Mouse (Mus musculus) kidney, postnatal 14 days (tissue): ENCODE data around the gene Arhgef12.
A peak's percentile ranks its signal among the peaks of the same experiment; 100 is the strongest.
"Not testable (repeated sequence)": the region's sequence is repeated elsewhere in the genome, so short reads cannot be mapped to it uniquely, and the experiment has no call there.

Experiments
- DNase-seq: peaks from one replicate; pipeline ENCODE4 v3.0.0; 2022; ENCODE audit warnings: mixed read lengths

Gene Arhgef12

DNA sequence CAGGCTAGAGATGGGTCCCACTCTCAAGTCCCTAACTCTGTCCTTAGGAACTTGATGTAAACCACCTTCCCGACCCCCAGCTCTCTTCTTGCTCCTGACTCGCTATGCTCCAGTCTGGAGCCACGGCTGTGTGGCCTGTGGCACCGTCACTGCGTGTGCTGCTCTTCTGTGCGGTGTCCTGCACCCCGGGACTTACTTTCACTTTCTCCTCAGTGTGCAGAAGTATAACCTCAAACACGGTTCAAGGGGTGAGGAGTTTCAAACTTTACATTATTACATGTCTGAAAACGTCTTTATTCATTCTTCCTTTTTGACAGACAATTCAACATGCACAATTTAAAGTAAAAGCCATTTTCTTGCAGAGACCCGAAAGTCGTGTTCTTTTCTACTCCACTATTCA, 111.7 kb downstream of the Arhgef12 start:
- no peak for DNase-seq

DNA sequence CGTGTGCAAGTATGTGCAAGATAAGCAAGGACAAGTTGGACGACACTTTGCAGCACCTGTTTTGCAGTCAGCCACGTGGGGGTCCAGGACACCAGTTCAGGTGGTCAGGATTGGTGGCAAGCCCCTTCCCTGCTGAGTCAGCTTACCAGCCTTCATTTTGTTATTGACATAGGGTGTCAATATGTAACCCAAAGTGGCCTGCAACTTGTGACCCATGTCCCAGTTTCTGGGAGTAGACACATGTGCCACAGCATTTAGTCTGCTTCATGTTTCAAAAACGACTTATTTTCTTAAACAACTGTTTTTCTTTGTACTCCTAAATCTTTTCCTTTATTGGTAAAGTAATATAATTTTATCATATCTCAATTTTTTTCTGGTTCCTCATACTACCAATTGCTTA, 112.3 kb downstream of the Arhgef12 start:
- no peak for DNase-seq

DNA sequence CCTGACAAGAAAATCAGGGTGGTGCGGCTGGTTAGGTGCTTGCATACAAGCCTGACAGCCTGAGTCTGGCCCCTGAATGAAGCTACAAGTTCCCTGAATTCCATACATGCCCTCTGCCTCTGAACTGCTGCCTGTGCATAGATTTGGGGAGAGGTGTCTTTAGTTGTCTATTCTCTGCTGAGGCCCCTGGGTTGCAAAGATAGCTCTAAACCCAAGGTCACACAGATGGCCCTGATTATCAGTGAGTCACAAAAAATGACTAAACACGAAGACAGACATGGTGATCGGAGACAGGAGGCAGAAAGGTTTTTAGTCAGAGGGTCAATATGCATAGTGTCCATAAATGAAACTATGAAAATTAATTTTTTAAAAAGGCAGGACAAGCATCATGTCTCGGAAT, 113.4 kb downstream of the Arhgef12 start:
- no peak for DNase-seq

DNA sequence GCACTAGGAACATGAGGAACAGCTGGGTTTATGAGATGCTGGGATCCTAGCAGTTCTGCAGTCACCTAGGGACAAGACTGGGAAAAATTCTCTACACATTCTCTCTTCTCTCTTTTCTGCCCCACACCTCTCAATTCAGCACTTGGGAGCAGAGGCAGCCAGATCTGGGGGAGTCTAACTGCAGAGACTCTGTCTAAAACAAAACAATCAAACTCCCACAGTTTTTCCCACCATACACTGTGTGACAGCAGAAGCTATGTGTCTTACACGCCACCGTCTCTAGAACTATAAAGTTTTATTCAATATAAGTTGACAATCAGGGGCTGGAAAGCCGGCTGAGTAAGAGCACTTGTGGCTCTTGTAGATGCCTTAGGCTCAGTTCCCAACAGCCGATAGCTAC, 119.1 kb downstream of the Arhgef12 start:
- DNase-seq: no peak

DNA sequence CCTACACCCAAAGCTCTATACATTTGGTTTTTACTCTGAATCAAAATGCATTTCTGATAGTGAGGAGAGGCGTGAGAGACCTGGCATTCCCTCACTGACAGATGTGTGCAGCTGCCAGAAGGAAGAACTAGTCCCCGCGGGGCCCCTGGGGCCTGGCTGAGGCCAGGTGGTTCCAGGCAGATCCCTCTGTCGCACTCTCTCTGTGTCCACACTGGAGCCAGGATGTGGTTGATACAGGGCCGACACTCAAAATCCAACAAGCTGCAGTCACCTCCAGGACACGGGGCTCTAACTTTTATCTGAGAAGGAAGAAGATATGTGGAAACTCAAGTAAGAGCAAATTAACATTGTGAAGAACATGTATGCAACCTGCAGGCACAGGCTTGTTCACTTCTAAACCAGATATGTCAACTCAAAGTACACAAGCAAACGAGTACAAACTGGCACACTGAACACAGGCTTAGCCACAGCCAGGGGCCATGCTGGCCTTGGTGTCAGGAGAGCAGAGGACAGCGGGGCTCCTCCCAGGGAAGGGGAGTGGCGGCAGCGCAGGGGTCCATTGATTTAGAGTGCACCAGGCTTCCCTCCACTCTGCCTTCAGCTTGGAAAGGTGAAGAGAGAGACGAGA, 138.0 kb downstream of the Arhgef12 start:
- no peak for DNase-seq

DNA sequence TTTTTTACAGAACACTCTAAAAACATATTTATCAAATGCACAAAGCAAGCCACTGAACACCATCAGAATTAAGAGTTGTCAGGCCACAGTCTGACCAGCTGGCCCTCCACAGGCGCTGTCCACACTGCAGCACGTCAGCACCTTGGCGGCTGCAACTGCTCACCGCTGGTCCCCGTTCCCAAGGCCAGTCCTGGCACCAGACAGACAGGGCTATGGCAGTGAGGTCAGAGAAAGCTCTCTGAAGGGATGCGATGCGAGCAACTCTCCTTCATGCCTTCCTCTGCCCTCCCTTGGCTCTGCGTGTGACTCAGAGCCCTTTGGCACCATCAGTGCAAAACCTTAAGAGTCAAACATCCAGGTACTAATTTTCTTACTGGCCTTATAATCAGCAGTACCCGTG, 139.3 kb downstream of the Arhgef12 start:
- DNase-seq: no peak

DNA sequence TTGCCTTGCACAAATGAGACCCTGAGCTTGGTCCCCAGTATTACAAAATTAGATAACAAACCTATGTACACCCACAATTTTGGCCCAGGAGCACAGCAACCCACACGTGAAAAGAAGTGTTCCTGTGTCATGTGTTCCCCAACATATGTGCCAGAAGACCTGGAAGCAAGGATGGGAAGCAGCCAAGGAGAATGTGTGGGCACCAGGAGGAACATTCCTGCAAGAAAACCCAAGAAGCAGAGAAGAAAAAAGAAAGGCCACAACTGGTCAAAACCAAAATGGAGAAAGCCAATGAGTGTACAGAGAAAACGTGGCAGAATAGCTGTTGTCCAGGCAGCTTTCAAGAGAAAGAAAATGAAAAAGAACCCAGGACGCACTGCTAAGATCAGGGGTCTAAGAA, 142.2 kb downstream of the Arhgef12 start:
- not testable (repeated sequence) for DNase-seq

DNA sequence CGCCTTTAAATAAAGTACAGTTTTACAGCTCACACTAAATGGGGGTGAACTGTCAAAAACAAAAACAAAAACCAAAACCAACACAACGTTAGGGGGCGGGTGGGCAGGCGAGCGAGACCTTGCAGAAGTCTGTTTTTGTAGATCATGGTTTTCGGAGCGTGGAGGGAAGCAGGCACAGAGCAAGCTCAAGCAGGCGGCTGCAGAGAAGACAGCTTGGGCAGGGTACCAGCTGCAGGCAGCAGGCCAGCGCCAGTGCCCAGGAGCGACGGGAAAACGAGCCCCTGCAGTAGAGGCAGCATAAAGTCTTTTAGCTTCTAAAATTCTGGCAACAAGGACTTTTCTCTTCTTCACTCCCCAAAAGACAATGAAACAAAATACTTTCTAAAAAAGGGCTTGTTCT, 142.7 kb downstream of the Arhgef12 start:
- no peak for DNase-seq

DNA sequence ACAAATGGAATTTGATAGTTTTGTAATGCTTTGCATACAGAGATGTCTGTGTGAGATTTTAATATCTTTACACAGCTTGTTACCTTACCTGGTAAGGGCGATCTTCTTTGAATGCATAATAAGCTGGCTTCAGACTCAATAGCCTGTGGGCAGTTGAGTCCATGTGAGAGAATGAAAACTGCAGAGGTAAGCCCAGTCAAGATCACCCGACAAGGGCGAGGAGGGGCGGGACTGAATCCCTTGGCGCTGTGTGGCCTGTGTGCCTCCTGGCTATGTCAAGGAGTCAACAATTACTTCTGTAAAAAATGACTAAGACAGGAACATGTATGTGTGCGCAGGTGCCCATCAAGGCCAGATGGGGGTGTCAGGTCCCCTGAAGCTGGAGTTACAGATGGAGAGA, 144.5 kb downstream of the Arhgef12 start:
- peak; percentile 21 for DNase-seq

DNA sequence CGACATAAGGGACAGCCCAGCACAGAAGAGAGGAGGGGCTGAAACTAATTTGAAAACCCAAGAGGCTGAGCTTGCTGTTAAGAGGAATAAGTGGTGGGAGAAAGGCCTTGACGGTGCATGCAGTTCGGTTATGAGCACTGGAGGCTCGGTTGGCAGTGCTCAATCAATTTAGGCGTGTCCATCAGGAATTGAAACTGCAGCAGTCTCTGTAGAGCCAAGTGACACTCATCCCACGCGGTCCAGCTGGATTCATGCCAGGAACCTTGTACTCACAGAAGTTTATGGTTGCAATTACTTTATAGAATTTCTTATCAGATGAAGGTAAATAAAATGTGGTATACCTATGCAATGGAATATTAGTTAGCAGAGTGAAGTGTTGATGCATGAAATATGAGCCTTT, 148.6 kb downstream of the Arhgef12 start:
- DNase-seq: no peak

DNA sequence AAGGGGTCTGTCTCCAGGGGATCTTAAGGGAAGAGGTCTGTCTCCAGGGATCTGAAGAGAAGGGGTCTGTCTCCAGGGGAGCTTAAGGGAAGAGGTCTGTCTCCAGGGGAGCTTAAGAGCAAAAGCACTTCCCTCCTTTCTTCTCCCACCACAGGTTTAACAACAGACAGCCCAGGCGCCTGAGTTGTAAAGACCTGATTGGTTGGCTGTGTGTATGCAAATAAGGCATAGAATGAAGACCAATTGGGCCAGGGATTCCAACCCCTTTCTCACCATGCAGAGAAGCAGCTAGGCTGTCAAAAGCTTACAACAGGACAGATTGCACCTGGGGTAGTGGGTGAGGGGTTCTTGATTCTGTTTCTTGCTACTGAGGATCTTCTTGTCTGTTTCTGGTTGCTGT, 158.7 kb downstream of the Arhgef12 start:
- DNase-seq: no peak

DNA sequence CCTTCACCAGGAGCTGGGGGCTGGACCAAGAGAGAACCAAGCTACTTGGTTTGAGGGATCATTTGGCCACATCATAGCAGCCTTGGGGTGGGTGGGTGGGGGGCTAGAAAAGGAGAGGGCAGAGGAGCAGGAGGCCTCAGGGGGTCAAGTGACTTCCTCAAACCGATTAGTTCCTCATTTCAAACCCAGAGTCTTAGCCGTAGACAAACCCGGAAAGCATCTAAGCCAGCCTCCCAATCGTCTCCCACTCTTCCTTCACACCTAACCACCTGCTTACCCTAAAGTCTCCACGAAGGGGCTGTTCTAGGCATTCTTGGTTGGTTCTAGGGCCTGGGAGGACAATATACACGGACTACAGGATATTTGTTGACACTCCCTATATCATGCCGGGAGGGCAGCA, 161.9 kb downstream of the Arhgef12 start:
- DNase-seq: no peak

DNA sequence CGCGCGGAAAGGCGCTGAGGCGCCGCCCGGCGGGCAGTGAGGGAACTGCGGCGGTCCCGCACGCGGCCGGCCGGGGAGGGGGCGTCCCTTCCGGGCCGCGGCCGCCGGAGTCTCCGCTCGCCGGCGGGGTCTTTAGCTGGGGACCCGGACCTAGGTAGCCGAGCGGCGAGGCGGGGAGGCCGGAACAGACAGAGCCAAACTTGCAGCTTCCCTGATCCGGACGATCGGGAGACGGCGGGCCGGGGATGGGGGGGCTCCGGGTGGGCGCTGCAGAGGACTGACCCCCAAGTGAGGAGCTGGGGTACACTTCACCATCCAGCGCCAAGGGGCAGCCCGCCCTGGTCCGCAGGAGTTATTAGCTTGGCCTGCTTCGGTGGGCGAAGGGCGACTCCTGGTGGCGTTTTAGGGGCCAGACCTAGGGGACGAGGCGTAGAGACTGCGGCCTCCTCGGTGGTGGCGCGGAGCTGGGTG, 162.5 kb downstream of the Arhgef12 start:
- peak; percentile 89 for DNase-seq

DNA sequence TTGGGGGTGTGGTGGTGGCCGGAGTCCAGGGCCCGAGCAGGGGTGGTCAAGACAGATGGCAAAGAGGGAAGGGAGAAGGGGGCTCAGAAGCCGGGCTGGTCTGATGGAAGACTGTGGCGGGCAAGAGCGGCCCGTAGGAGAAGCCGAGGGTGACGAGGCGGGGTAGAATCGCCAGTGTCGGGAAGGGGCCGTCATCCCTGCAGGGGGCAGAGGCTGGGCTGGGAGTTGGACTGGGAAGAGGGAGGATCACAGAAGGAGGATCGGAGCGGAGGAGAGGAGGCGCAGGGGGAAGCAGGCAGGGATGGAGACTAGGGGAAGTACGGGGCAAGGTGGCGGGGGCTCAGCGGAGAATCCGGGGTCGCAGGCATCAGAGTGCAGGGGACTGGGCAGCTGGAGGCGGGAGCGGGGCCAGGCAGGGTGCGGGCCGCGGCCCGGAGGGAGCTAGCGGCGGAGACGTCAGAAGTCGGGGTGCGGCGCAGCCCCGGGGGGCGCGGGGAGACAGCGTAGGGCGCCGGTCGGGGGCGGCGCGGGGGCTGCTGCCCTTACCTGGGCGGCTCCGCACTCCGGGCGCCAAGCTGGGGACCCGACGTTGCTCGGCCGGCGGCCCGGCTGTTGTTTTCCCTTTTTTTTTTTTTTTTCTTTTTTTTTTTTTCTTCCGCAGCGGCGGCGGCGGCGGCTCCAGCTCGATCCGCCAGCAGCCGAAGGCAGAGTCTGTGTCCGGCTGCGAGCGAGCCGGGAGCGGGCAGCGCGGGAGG, 163.1 kb downstream of the Arhgef12 start, which contains the start of gene Grik4:
Gene Grik4, minus strand, starts transcription at position 713 of the 755 bp plus-strand sequence.
- DNase-seq: peak; percentile 25

DNA sequence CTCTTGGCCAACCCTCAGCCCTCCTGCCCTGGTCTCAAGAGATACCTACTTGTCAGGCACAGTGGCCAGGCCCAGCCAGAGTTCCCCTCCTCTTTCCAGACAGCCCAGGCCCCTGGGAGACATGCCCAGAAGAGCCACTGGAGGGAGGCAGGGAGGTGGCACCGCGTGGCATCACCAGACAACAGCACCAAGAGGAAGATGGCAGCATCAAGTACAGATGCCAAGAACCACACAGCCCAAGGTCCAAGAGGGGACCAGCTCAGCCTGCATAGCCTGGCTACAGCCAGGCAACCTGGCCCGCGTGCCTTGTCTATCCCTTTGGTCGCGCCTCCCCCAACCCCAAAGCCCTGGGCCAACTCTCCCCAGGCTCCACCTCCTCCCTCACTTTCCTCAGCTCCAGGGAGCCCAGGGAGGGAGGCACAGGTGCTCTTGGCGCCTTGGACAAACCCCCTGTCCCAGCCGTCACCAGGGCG, 163.9 kb downstream of the Arhgef12 start:
- DNase-seq: no peak

DNA sequence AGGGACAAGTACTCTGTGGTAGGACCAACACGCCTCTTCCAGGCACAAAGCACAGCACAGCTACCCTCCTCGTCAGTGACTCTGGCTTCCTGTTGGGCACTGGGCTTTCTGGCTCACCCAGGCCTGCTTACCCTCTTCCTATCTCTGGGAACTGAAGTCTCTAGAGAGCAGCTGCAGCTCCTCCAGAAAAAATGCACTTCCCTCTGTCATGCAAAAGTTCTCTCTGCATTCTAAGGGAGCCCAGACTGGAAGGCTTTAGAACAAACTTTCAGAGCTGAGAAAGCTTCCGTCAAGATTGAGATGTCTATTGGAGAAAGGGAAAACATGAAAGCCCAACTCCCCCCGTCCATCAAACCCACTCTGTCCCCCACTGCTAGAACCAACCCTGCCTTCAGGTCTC, 164.9 kb downstream of the Arhgef12 start:
- DNase-seq: no peak

DNA sequence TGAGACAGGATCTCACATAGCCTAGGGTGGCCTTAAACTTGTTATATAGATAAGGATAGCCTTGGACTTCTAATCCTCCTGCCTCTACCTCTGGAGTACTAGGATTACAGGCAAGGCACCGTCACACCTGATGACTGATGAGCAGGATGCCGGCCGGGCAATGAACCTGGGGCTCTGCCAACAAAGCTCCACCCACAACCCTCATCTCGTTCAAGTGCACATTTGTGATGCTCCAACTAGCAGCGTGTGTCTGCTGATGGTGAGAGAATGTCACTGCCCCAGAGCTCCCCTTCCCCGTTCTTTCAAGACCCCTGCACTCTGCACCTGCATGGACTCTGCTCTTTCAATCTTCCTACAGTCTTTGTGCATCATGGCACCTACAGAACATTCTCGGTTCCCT, 174.9 kb downstream of the Arhgef12 start:
- peak; percentile 22 for DNase-seq

DNA sequence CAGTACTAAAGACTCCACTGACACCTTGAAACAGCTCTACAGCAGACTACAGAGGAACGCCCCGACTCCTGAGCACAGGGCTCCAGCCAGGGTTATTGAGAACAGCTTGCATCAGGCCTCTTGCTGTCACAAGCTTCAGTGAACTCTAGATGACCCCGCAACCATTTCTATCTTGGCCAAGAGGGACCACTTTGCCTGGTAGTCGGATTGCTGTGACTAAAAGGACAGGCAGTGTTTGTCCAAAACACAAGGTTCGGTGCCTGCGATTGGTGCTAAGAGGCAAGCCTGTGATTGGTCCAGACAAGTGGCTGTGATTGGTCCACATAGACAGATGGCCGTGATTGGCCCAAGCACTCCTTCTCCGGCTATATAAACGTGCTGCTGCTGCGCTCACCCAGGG, 179.5 kb downstream of the Arhgef12 start:
- no peak for DNase-seq

DNA sequence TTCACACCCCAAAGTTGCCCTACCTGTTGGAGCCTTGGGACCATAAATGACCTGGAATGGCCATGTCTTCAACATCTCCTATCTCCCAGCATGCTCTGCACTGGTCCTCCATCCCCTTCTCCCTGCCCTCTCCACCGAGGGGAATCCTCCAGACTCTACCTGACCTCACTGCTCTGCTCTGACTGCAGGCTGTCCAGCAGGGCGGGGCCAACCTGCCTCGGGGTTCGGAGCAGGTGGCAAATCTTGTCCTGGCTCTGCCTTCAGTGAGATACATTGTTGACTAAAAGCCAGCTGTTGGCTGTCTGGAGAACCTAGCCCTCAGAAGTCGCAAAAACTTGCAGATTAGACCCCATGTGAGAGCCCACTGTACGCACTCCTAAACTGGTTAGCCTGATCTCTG, 180.5 kb downstream of the Arhgef12 start:
- no peak for DNase-seq

DNA sequence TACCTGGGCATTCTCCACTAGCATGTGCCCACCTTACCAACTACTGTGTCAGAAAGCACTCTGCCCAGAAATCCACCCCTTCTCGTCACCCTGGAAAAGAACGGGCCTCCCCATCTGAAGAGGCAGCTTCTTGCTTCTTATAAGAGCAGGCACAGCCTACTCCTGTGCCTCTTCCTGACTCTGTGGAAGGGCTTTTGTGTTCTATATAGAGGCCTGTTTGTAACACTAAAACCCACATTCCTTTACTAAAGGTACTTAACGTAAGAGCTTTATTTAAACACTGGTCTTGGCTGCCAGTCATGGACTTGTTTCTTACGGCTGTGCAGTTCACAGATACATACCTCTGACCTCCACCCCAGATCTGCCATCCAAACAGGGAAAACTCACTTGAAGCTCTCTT, 185.2 kb downstream of the Arhgef12 start:
- DNase-seq: no peak

DNA sequence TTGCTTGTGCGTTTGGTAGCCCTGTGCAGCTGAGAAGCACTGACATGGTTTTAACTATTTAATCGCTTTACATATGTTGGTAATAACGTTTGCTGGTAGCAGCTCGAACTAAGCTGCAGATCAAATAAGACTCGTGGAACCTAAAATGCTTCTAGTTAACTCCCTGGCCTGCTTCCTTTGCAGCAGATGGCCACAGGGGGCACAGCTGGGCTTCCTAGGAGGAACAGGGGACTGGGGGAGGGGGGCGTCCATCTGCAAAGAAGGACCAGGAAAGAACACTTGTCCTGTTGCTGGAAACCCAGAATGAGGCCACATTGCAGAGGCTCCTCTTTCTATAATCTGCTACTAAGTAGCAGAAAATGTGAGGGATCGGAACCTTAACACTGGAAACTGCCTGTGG, 186.8 kb downstream of the Arhgef12 start:
- DNase-seq: no peak

DNA sequence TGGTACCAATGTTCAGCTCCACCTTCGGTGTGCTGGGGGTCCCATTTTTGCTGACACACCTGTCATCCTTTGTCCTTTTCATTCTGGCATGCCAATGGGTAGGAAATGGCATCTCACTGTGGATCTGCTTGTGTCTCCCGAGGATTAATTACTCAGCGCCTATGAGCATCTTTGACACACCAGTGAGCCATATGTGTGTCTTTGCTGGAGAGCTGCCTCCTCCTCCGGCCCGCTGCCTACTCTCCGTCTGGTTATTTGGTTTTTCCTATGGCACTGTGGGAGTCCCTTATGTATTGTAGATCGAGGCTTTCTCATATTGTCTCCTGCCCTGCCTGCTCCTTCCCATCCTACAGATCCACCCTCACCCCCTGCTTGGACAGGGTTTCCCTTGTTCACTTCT, 189.1 kb downstream of the Arhgef12 start:
- DNase-seq: no peak
